Mouse (Mus musculus) left cerebral cortex, adult 6 months (tissue): ENCODE measurements around the gene Il2. TPM values are rescaled to one million over a fixed set of nuclear protein-coding genes. Genes with fewer than 3 reads are reported as not detected.

Experiments
- long read RNA-seq, 2 experiments: library from polyadenylated mRNA; unstranded; transcript quantifications; one replicate each; pipeline ENCODE4 v2.0.0; 2019 to 2020
- polyA plus RNA-seq: library from polyadenylated mRNA; unstranded; fragments of <200 nt; fragmentation: Nextera tagmentation; gene quantifications from 2 replicates; pipeline ENCODE4 v1.2.3, GENCODE M21; 2021

The Il2 gene
- 1.1 and 1.2 TPM in 2 replicates for polyA plus RNA-seq
- long read RNA-seq, experiment 1 = 0 reads
- long read RNA-seq, experiment 2 = 0 reads

GRCm38 (mm10) chr3:37125655-37126054 lies at the start of gene Il2:
TSS of gene Il2 (minus strand) at chr3:37125959.

Other genes with a start within 250 kb of the Il2 start
- not detected in 2 replicates for gene Adad1, start 62.4 kb downstream of the Il2 start, polyA plus RNA-seq
- not detected in 2 replicates for gene Il21, start 106.7 kb upstream of the Il2 start, polyA plus RNA-seq
- 1.9 and 2.3 TPM in 2 replicates for gene Bbs12, start 186.6 kb upstream of the Il2 start, polyA plus RNA-seq
- 13.5 TPM in 2 replicates for gene Cetn4, start 186.7 kb upstream of the Il2 start, polyA plus RNA-seq
- 0.43 and 0.61 TPM in 2 replicates for gene Fgf2, start 222.4 kb upstream of the Il2 start, polyA plus RNA-seq